Mouse (Mus musculus): ENCODE measurements around the gene Icam4.
"Not testable (repeated sequence)": the region's sequence is repeated elsewhere in the genome, so short reads cannot be mapped to it uniquely, and the experiment has no call there.

The Icam4 gene

DNA sequence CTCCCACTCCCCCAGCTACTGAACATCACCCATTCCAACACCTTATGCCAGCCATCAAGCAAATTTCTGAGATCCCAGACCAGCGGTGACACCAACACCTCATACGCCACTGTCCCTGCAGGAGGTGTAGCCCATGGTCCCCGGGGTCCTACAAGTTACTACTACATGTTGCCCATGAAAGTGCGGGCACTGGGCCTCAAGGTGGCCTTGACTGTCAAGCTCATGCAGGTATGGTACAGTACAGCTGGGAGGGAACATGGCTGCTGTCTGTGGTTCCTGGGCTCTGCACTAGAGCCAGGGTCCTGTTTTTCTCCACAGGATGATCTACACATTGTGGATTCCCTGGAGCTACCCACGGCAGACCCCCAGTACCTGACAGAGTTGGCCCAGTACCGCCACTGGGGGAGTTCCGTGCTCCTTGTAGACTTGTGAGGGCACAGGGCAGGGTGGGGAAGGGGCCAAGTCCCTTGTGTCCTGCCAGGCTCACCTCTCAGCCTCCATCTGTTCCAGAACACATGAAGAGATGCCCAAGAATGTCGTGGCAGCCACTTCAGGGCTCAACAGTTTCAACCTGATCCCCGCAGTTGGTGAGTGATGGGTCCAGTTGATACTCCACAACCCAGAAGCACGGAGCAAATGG is 21.7 kb upstream of the Icam4 start:
- Histone ChIP-seq H3K4me3 (replicated peaks; ENCODE audit: low read length) (no peak overlapping the region), H3K27me3 (ENCODE audit: insufficient read depth, low read length) (no peaks in the 10 kb centered on the region), H3K9me3 (ENCODE audit: low read length) (no peaks in the 10 kb centered on the region), H3K4me1 (replicated peaks; ENCODE audit: low read depth, low read length) (peaks cover 44% of the 10 kb centered on the region), H3K36me3 (ENCODE audit: insufficient read depth, low read length) (peaks cover 57% of the 10 kb centered on the region)
- TF ChIP-seq NANOG (IDR thresholded peaks at IDR 0.05; ENCODE audit: borderline replicate concordance, low read length), result no peak
- no peak for TF ChIP-seq POU5F1 (IDR thresholded peaks at IDR 0.05; ENCODE audit: borderline replicate concordance, low read length)
- no peak for TF ChIP-seq CTCF (conservative IDR thresholded peaks at IDR 0.05; ENCODE audit: low read length)

GRCm38 (mm10) chr9:21008007-21008406 is 21.2 kb upstream of the Icam4 start:
- H3K4me3 ChIP-seq (replicated peaks; ENCODE audit: low read length), result no peak overlapping the region
- no peaks in the 10 kb centered on the region for H3K9me3 ChIP-seq (ENCODE audit: low read length)
- H3K4me1 ChIP-seq (replicated peaks; ENCODE audit: low read depth, low read length), result peaks cover 44% of the 10 kb centered on the region
- no peaks in the 10 kb centered on the region for H3K27me3 ChIP-seq (ENCODE audit: insufficient read depth, low read length)
- no peak for TF ChIP-seq POU5F1 (IDR thresholded peaks at IDR 0.05; ENCODE audit: borderline replicate concordance, low read length)
- peak; percentile 52 for TF ChIP-seq CTCF (conservative IDR thresholded peaks at IDR 0.05; ENCODE audit: low read length)
- H3K36me3 ChIP-seq (ENCODE audit: insufficient read depth, low read length), result peaks cover 57% of the 10 kb centered on the region

- H3K4me3 ChIP-seq (replicated peaks; ENCODE audit: low read length), result no peak overlapping the region
- no peaks in the 10 kb centered on the region for H3K27me3 ChIP-seq (ENCODE audit: insufficient read depth, low read length)
- TF ChIP-seq NANOG (IDR thresholded peaks at IDR 0.05; ENCODE audit: borderline replicate concordance, low read length), result no peak
- TF ChIP-seq POU5F1 (IDR thresholded peaks at IDR 0.05; ENCODE audit: borderline replicate concordance, low read length), result no peak
- no peak for TF ChIP-seq CTCF (conservative IDR thresholded peaks at IDR 0.05; ENCODE audit: low read length)
- no peaks in the 10 kb centered on the region for H3K9me3 ChIP-seq (ENCODE audit: low read length)
- H3K4me1 ChIP-seq (replicated peaks; ENCODE audit: low read depth, low read length), result peaks cover 55% of the 10 kb centered on the region
- H3K36me3 ChIP-seq (ENCODE audit: insufficient read depth, low read length), result peaks cover 44% of the 10 kb centered on the region
Observed at GRCm38 (mm10) chr9:21010362-21010761, 18.8 kb upstream of the Icam4 start.

GRCm38 (mm10) chr9:21010939-21011541 is 18.1 kb upstream of the Icam4 start:
- H3K36me3 ChIP-seq (ENCODE audit: insufficient read depth, low read length), result peaks cover 37% of the 10 kb centered on the region
- not testable (repeated sequence) for H3K27me3 ChIP-seq (ENCODE audit: insufficient read depth, low read length); H3K4me3 ChIP-seq (replicated peaks; ENCODE audit: low read length); H3K9me3 ChIP-seq (ENCODE audit: low read length)
- H3K4me1 ChIP-seq (replicated peaks; ENCODE audit: low read depth, low read length), result peaks cover 57% of the 10 kb centered on the region

GRCm38 (mm10) chr9:21011846-21012312 is 17.3 kb upstream of the Icam4 start:
- Histone ChIP-seq H3K9me3 (ENCODE audit: low read length) (no peaks in the 10 kb centered on the region), H3K36me3 (ENCODE audit: insufficient read depth, low read length) (peaks cover 30% of the 10 kb centered on the region), H3K4me3 (replicated peaks; ENCODE audit: low read length) (no peak overlapping the region), H3K4me1 (replicated peaks; ENCODE audit: low read depth, low read length) (peaks cover 55% of the 10 kb centered on the region), H3K27me3 (ENCODE audit: insufficient read depth, low read length) (no peaks in the 10 kb centered on the region)
- TF ChIP-seq NANOG (IDR thresholded peaks at IDR 0.05; ENCODE audit: borderline replicate concordance, low read length), result no peak
- TF ChIP-seq CTCF (conservative IDR thresholded peaks at IDR 0.05; ENCODE audit: low read length), result no peak
- TF ChIP-seq POU5F1 (IDR thresholded peaks at IDR 0.05; ENCODE audit: borderline replicate concordance, low read length), result no peak

DNA sequence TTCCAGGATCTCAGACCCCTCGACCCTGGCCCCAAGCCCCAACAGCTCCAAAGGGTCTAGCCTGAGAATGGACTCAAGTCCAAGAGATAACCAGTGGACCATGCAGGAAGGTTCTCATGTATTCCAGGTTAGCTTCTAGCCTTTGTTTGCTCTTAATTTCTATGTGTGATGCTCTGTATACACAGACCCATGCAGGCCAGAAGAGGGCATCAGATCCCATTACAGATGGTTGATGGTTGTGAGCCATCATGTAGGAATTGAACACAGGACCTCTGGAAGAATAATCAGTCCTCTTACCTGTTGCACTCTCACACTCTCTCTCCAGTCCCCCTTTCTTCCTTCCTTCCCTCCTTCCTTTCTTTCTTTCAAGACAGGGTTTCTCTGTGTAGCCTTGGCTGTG is 16.8 kb upstream of the Icam4 start:
- Histone ChIP-seq H3K4me1 (replicated peaks; ENCODE audit: low read depth, low read length) (peaks cover 57% of the 10 kb centered on the region), H3K27me3 (ENCODE audit: insufficient read depth, low read length) (no peaks in the 10 kb centered on the region), H3K36me3 (ENCODE audit: insufficient read depth, low read length) (peaks cover 30% of the 10 kb centered on the region), H3K9me3 (ENCODE audit: low read length) (no peaks in the 10 kb centered on the region), H3K4me3 (replicated peaks; ENCODE audit: low read length) (no peak overlapping the region)
- TF ChIP-seq NANOG (IDR thresholded peaks at IDR 0.05; ENCODE audit: borderline replicate concordance, low read length) (no peak), CTCF (conservative IDR thresholded peaks at IDR 0.05; ENCODE audit: low read length) (no peak), POU5F1 (IDR thresholded peaks at IDR 0.05; ENCODE audit: borderline replicate concordance, low read length) (no peak)

DNA sequence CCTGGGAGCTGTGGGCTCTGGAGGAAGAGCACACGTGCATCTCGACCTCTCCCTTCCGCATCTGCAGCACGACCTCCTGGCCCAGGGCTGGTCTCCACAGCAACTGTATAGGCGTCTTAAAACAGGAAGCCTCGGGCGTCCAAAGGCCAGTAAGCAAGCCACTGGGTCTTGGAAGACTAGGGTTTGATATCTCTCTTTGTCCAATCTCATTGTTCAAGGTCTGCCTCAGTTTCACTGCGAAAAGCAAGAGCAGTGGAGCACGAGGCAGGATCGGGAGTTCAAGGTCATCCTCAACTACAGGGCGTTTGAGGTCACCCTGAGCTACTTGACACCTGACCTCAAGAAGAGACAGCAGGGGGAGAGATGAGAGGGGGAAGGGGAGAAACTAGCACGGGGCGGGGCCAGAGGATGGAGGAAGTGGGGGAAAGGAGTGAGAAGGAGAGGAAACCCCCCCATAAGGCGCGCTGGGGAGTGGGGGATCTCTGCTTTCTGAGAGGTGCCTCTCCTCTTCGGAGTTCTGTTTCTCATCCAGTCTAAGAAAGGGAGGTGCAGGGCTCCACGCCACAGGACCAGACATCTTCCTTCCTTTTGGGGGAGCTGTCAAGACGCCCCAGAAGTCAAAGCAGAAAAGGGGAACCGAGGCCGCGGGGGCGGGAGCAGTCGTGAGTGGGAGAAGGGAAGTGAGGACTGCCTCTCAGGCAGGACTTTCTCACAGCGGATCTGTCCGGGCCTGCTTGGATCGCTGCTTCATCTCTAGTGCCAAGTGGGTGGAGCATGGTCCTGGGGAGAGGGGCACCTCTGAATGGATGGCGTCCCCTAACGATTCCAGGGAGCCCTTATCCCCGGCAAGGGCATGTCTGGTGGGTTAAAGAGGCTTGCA is 14.2 kb upstream of the Icam4 start:
- Histone ChIP-seq H3K4me3 (replicated peaks; ENCODE audit: low read length) (peak overlapping the region; percentile 89), H3K4me1 (replicated peaks; ENCODE audit: low read depth, low read length) (peaks cover 69% of the 10 kb centered on the region), H3K9me3 (ENCODE audit: low read length) (no peaks in the 10 kb centered on the region), H3K27me3 (ENCODE audit: insufficient read depth, low read length) (no peaks in the 10 kb centered on the region), H3K36me3 (ENCODE audit: insufficient read depth, low read length) (peaks cover 29% of the 10 kb centered on the region)
- TF ChIP-seq POU5F1 (IDR thresholded peaks at IDR 0.05; ENCODE audit: borderline replicate concordance, low read length) (no peak), NANOG (IDR thresholded peaks at IDR 0.05; ENCODE audit: borderline replicate concordance, low read length) (peak; percentile 43; the same call in 1 of the 2 replicates), CTCF (conservative IDR thresholded peaks at IDR 0.05; ENCODE audit: low read length) (no peak)

GRCm38 (mm10) chr9:21015571-21016130 is 13.5 kb upstream of the Icam4 start, which contains the start of gene Icam1:
TSS of gene Icam1 (plus strand) at chr9:21015985.
- Histone ChIP-seq H3K4me3 (replicated peaks; ENCODE audit: low read length) (peak within 1 kb of the TSS; percentile 89), H3K9me3 (ENCODE audit: low read length) (no peaks in the 10 kb centered on the region), H3K27me3 (ENCODE audit: insufficient read depth, low read length) (no peaks in the 10 kb centered on the region), H3K4me1 (replicated peaks; ENCODE audit: low read depth, low read length) (peaks cover 71% of the 10 kb centered on the region), H3K36me3 (ENCODE audit: insufficient read depth, low read length) (peaks cover 36% of the 10 kb centered on the region)
- no peak for TF ChIP-seq NANOG (IDR thresholded peaks at IDR 0.05; ENCODE audit: borderline replicate concordance, low read length)

All from E14TG2a.4 (cell line).